Mouse (Mus musculus) retina, postnatal 1 day (tissue): ENCODE results near the gene Paqr8.

Source experiments
- DNase-seq: peaks from one replicate; pipeline ENCODE4 v3.0.0-alpha.2; 2012

The Paqr8 gene

DNA sequence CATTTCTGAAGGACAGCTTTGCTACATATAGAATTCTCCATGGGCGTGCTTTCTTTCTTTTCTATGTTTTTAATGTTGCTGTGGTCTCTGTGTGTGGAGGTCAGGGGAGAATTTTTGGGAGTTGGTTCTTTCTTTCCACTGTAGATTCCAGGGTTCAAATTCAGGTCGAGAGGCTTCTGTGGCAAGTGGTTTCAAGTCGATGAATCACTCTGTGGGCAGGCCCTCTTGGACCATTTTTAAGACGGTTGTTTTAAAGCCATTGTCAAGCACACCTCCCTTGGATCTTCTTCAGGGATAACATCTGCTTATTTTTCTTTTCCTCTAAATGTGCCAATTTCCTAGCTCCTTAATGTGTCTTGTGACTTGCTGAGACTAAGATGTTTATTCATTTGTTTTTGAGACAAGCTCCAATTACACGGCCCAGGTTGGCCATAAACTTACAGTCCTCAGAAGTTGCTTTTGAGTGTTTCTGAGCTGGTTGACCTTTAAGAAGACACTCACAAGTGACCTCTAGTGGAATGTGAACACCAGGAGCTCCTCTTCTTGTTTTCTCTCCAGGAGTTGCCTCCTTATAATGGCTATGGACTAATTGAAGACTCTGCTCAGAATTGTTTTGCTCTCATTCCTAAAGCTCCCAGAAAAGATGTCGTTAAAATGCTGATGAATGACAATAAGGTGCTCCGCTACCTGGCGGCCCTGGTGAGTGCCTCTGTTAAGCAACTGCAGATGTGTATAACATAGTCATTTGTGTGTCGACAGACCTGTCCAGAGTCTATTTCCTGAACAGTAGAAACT is 84.1 kb downstream of the Paqr8 start:
- DNase-seq = no peak

DNA sequence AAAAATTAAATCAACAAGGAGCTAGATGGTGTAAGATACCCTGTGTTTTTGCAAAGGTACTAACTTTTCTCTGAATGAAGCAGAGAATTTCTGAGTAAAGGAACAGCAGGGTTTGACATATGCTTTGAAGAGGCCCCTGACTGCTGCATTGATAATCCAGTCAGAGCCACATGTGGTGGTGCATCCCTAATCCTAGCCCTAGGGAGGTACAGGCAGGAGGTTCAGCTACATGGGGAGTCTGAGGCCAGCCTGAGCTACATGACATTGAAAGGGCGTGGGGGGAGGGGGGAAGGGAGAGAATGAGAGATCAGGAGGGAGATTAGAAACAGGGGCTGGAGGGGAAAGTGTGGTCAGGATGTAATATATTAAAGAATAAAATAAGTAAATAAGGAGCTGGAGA is 90.1 kb downstream of the Paqr8 start:
- DNase-seq = no peak

DNA sequence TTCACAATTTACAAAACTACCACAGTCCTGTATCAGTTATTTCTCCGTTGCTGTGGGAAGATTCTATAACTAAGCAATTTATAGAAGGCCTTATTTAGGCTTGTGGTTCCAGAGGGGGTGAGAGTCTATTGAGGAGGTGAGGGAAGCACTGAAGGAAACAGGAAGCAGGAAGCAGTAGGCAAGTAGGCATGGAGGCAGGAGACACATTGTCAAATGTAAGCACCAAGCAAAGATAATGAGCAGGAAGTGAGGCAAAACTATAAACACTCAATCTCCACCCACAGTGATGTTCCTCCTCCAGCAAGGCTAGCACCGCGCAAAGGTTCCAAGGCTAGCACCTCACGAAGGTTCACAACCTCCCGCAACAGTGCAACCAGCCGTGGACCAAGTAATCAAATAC is 91.4 kb downstream of the Paqr8 start:
- DNase-seq = no peak

DNA sequence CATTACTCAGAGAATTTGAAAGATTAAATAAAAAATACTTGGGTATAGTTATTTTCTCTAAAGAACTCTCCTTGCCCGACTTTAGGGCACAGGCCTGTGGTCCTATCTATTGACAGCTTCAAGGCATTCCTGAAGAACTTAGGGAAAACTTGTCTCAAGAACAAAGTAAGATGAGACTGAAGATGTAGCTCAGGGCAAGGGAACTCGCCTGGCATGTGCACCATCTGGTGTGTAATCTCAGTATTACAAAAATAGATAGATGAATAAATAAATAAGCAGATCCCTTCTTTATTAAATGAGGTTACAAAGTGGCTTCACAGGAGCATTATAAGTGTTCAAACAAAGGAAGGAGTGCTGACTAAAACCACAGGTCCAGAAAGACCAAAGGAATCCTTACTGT is 93.7 kb downstream of the Paqr8 start:
- no peak for DNase-seq

DNA sequence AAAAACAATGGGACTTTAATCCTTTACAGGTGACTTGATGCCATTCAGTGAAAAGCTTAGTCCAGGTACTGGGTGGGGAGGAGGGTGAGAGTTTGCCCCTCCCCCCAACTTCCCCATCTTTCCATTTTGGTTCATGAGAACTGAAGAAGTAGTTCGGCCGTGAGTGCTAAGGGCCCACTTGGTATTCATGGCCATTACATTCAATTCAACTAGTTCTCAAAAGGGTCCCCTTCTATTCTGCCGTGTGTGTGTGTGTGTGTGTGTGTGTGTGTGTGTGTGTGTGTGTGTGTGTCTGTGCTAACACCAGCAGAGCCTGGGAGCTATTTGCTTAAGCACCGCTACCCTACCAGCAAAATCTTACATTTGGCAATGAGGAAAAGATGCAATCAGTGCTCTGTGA is 94.2 kb downstream of the Paqr8 start:
- DNase-seq = no peak

DNA sequence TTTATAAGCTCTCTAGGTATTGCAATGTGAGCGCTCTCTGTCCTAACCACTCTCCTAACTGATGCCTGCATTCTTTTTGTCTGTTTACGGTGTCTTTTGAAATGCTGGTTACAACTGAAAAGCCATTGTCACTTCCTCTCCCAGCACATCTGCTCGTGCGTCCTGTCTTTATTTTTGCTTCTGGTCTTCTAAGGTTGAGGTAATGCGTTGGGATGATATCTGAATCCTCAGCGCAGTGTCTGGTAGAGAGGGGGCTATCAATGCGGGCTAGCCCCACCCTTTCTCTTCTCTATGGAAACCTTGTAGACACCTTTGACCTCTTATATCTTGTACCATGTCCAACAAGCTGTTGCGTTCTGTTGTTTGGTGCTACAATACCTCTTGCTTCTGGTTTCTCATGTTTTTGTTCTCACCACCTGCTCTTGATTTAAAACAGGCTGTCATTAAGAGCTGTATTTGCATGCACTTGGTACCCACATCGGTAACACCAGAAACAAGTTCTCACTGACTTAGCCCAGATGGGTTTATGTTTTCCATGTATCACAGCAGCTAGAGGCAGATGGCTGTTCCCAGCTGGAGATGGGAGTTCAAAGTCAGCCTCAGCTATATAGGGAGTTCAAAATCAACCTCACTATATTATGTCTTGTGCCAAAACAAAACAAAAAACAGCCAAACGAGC is 96.1 kb downstream of the Paqr8 start:
- no peak for DNase-seq
